Mouse (Mus musculus): Measurements from ENCODE around the gene Mrpl1.

Gene Mrpl1

DNA sequence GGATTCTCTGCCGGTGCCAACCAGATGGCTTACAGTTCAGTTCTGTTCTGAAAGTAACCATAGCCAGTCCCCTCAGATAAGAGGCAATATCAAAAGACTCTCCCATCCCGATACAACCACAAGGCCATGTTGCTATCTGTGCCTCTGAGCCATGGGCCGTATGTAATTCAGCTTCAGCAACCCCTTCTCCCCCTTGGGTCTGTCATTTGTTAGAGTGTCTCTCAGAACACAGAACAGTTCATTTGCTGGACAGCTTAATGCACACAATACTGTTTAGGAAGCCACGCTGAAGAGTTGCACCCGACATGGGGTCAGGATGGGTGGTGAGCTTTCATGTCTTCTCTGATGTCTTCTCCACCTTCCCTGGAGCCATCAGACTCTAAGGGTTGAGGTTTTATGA lies 100.3 kb downstream of the Mrpl1 start:
- DNase-seq (ENCODE audit: low read depth, low spot score): no peak

DNA sequence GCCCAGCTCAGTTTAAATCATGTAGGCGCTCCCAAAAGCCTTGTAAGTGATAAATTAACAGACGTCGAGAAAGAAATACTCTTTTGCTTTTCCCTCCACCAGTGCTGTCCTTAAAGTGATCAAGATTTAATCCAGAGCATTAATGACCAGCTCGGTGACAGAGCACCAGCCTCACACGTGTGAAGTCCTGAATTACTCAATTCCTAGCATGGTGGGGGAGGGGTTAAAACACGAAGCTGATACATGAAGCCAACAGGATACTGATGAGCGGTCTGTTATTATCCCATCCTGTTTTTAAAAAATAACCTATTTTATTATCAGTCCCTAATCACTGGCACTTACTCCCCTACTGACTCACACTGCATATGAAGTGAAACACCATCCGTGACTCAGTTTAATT lies 102.4 kb downstream of the Mrpl1 start:
- DNase-seq (ENCODE audit: low read depth, low spot score): no peak
